Mouse (Mus musculus) CD4-positive helper T cell, adult 2 months (primary cell): Measurements from ENCODE around the gene Ntrk3.

Experiments
- DNase-seq: peaks from one replicate; pipeline ENCODE4 v3.0.0-alpha.2; 2012; ENCODE audit warnings: low read depth, missing footprints, low spot score

The Ntrk3 gene

GRCm38 (mm10) chr7:78737614-78738210, at the start of gene Ntrk3:
Gene Ntrk3, minus strand, starts transcription at chr7:78738012.
- DNase-seq, result peak; percentile 73

GRCm38 (mm10) chr7:78785906-78786305, 48.1 kb upstream of the Ntrk3 start:
- no peak for DNase-seq

GRCm38 (mm10) chr7:78782639-78783581, 45.1 kb upstream of the Ntrk3 start, which contains the start of the genes Mrps11 and Mrpl46:
Gene Mrps11, plus strand, starts transcription at chr7:78783119.
Gene Mrpl46, minus strand, starts transcription at chr7:78783531.
- DNase-seq, result peak; percentile 90

- DNase-seq, result no peak
Observed at GRCm38 (mm10) chr7:78778741-78779140, 40.9 kb upstream of the Ntrk3 start.

GRCm38 (mm10) chr7:78770936-78771335, 33.1 kb upstream of the Ntrk3 start:
- no peak for DNase-seq

- DNase-seq, result no peak
Observed at GRCm38 (mm10) chr7:78769075-78769652, 31.4 kb upstream of the Ntrk3 start.

GRCm38 (mm10) chr7:78767929-78768531, 30.2 kb upstream of the Ntrk3 start:
- no peak for DNase-seq

GRCm38 (mm10) chr7:78766019-78766683, 28.3 kb upstream of the Ntrk3 start:
- peak; percentile 75 for DNase-seq

GRCm38 (mm10) chr7:78765215-78765631, 27.4 kb upstream of the Ntrk3 start:
- DNase-seq, result no peak

GRCm38 (mm10) chr7:78763801-78764200, 26.0 kb upstream of the Ntrk3 start:
- no peak for DNase-seq

GRCm38 (mm10) chr7:78754458-78755000, 16.7 kb upstream of the Ntrk3 start:
- DNase-seq, result no peak

GRCm38 (mm10) chr7:78753752-78754457, 16.1 kb upstream of the Ntrk3 start:
- no peak for DNase-seq

- DNase-seq, result no peak
Observed at GRCm38 (mm10) chr7:78752961-78753360, 15.1 kb upstream of the Ntrk3 start.

GRCm38 (mm10) chr7:78743731-78744385, 6.0 kb upstream of the Ntrk3 start:
- no peak for DNase-seq

GRCm38 (mm10) chr7:78739351-78740000, 1.7 kb upstream of the Ntrk3 start:
- no peak for DNase-seq

GRCm38 (mm10) chr7:78737196-78737595, 616 bp downstream of the Ntrk3 start:
- no peak for DNase-seq

GRCm38 (mm10) chr7:78731391-78731790, 6.4 kb downstream of the Ntrk3 start:
- no peak for DNase-seq

- DNase-seq, result peak; percentile 59
Observed at GRCm38 (mm10) chr7:78724591-78724990, 13.2 kb downstream of the Ntrk3 start.

GRCm38 (mm10) chr7:78722051-78722450, 15.8 kb downstream of the Ntrk3 start:
- DNase-seq, result no peak
